Mouse (Mus musculus): ENCODE measurements at regions not wholly inside any gene's neighbourhood (a gene's known extent, or its start where the extent isn't known, plus 50 kb on each side); places are given as distances from the start of the nearest gene placed in this dataset.

DNA sequence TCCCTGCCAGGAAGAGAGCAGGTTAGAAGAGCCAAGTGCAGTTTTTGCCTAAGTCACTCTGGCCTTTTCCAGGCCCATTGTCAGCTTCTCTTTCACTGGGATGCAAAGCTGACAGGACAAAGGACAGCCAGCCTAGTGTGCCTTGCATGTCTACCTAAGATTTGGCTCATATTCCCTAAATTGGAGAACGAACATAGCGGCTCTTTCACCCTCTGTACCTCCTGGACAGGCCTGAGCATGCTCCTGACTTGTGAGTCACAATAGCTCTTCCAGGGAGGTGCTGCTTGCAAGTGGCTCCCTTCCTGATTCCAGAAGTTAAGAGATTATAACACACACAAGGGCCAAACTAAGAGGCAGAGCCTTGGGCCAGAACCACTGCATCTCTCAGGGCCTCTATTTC is 97.1 kb downstream of the C1galt1 start:
- peak; percentile 7 for DNase-seq (ENCODE audit: low spot score)

DNA sequence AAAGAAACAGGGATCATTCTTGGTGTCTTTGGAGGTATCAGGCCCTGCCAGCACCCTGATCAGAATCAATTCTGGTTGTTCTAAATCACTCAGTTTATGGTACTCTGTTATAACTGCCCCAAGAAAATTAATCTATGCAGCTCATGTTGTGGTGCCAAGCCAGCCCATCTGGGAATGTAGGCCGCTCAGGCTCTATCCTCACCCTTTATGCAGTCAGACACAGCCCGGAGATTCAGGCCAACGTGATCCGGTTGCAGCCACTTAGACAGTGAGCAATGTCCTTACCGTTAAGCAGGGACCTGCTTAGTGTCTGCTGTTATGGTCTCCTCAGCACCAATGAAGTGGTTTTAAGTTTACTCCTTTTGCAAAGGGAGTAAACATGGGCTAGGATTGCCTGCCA is 98.5 kb downstream of the C1galt1 start:
- no peak for DNase-seq (ENCODE audit: low spot score)

DNA sequence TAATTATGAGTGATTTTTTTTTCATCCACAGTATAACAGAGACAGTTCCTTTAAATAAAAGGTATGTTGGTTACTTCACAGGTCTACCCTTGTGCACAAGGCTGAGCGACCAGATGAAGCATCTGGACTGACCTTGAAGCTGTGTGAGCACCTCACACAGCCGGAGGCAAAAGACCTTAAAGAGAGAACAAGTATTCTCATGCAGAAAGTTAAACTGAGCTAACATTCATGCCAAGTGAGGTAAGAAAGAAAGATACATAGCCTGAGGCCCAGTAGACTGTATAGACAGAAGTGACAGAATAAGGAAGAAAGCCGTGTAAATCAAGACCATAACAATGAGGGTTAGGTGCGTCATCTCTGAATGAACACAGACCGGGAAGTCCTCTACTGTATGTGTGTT is 99.0 kb downstream of the C1galt1 start:
- DNase-seq (ENCODE audit: low spot score): no peak

Data from embryo, embryonic 10 days (tissue).